Mouse (Mus musculus) liver, embryonic 15.5 days (tissue): ENCODE results near the gene Dip2a. TPM values are rescaled to one million over a fixed set of nuclear protein-coding genes. Genes with fewer than 3 reads are reported as not detected.
A peak's percentile ranks its signal among the peaks of the same experiment; 100 is the strongest.

Experiments
- ATAC-seq: fragments of 200-750 bp; cut with Nextera tagmentation; 2 replicates; pipeline ENCODE4 v1.8.0; 2017; ENCODE audit warnings: moderate number of reproducible peaks, mild to moderate bottlenecking, moderate library complexity; ENCODE audit not compliant: insufficient read depth
- H3K27ac ChIP-seq: fragments of 300-500 bp; sonication (generic); replicated peaks from 2 replicates; pipeline ENCODE4 v1.5.1; 2015; ENCODE audit warnings: mild to moderate bottlenecking, inconsistent platforms
- H3K27me3 ChIP-seq: fragments of 300-500 bp; sonication (generic); 2 replicates; pipeline ENCODE4 v1.6.1; 2015; ENCODE audit warnings: mild to moderate bottlenecking, inconsistent platforms
- H3K36me3 ChIP-seq: fragments of 300-500 bp; sonication (generic); replicated peaks from 2 replicates; pipeline ENCODE4 v1.6.1; 2015; ENCODE audit warnings: moderate library complexity, mild to moderate bottlenecking, inconsistent platforms
- H3K4me1 ChIP-seq: fragments of 300-500 bp; sonication (generic); replicated peaks from 2 replicates; pipeline ENCODE4 v1.6.1; 2015; ENCODE audit warnings: inconsistent platforms
- H3K4me2 ChIP-seq: fragments of 300-500 bp; sonication (generic); 2 replicates; pipeline ENCODE4 v1.6.1; 2015; ENCODE audit warnings: moderate library complexity, mild to moderate bottlenecking, inconsistent platforms
- H3K4me3 ChIP-seq: fragments of 300-500 bp; sonication (generic); replicated peaks from 2 replicates; pipeline ENCODE4 v1.5.1; 2015; ENCODE audit warnings: mild to moderate bottlenecking, inconsistent platforms
- H3K9ac ChIP-seq: fragments of 300-500 bp; sonication (generic); 2 replicates; pipeline ENCODE4 v1.6.1; 2015; ENCODE audit warnings: moderate library complexity, mild to moderate bottlenecking, inconsistent platforms
- H3K9me3 ChIP-seq: fragments of 300-500 bp; sonication (generic); replicated peaks from 2 replicates; pipeline ENCODE4 v1.6.1; 2016; ENCODE audit warnings: inconsistent platforms
- WGBS: fragments of 180-500 bp; shearing (Covaris S2); methylation state at CpG from one replicate; pipeline ENCODE4 v1.1.7; 2015; ENCODE audit warnings: mixed read lengths; ENCODE audit not compliant: insufficient replicate concordance; 5-methylcytosine and 5-hydroxymethylcytosine counted together
- polyA plus RNA-seq: library from polyadenylated mRNA; unstranded; fragments of >200 nt; fragmentation: Nextera tagmentation; extraction: Ambion mirVana; gene quantifications from 2 replicates; pipeline ENCODE4 v1.2.1, GENCODE M21; 2015

The Dip2a gene
- polyA plus RNA-seq = 1.2 and 1.8 TPM in 2 replicates

DNA sequence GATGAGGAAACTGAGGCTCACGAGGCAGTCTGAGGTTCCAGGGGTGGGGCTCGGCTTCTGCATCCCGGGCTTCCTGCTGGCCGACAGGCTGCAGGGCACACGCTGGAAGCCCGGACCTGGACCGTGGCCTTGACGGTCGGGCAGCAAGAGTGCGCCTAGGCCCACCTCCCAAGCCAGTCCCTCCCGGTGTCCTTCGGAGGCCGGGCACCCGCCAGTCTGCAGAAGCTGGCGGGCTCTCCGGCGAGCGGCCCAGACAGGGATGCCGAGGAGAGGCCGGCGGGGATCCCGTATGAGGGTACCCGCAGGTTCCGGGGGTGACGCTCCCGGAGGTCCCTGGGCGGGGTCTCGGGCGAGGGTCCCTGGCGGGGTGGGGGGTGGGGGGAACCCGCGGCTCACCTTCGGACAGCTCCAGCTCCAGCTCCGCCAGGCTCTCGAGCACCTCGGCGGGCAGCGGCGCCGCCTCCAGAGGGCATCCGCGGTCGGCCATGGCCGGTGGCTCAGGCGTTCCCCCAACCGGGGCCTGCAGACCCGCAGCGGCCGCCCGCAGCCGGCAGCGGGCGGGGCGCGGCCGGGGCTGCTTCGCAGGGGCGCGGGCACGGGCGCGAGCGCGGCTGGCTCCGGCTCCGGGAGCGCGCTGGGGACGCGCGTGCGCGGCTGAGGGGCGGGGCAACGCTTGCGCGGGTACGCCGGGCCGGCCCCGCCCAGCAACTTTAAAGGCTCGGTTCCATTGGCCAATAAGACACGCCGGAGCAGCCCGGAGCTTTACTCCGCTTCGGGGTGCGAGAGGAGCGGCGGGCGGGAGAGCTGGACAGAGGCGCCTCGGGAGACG lies at the start of gene Dip2a:
Gene Dip2a (minus strand): TSS at position 581 of the 829 bp plus-strand sequence.
- Histone ChIP-seq H3K27ac (peak within 1 kb of the TSS; percentile 55), H3K9ac (peak within 1 kb of the TSS; percentile 81), H3K27me3 (peaks cover 12% of the 10 kb centered on the region), H3K36me3 (peaks cover 2% of the 10 kb centered on the region), H3K9me3 (no peaks in the 10 kb centered on the region), H3K4me3 (peak within 1 kb of the TSS; percentile 82), H3K4me1 (peaks cover 24% of the 10 kb centered on the region), H3K4me2 (peak within 1 kb of the TSS; percentile 99)
- WGBS = under 1% methylated on average over 94 of the region's 94 CpGs
- peak; percentile 93 for ATAC-seq

GRCm38 (mm10) chr10:76392596-76392995 lies 47.5 kb upstream of the Dip2a start:
- peaks cover 88% of the 10 kb centered on the region for H3K36me3 ChIP-seq
- ATAC-seq = no peak
- no peaks in the 10 kb centered on the region for H3K9me3 ChIP-seq
- H3K27ac ChIP-seq = no peak overlapping the region
- H3K4me3 ChIP-seq = no peak overlapping the region
- no peak overlapping the region for H3K9ac ChIP-seq
- no peaks in the 10 kb centered on the region for H3K4me1 ChIP-seq
- H3K27me3 ChIP-seq = no peaks in the 10 kb centered on the region
- 94% methylated on average over 12 of the region's 12 CpGs for WGBS
- H3K4me2 ChIP-seq = no peak overlapping the region

- H3K36me3 ChIP-seq = peaks cover 86% of the 10 kb centered on the region
- H3K27ac ChIP-seq = no peak overlapping the region
- no peaks in the 10 kb centered on the region for H3K27me3 ChIP-seq
- H3K4me3 ChIP-seq = no peak overlapping the region
- ATAC-seq = no peak
- H3K9me3 ChIP-seq = no peaks in the 10 kb centered on the region
- no peak overlapping the region for H3K4me2 ChIP-seq
- WGBS = 89% methylated on average over 9 of the region's 9 CpGs
- H3K4me1 ChIP-seq = no peaks in the 10 kb centered on the region
- no peak overlapping the region for H3K9ac ChIP-seq
Observed at GRCm38 (mm10) chr10:76391786-76392185, 46.7 kb upstream of the Dip2a start.

- Histone ChIP-seq H3K4me3 (no peak overlapping the region), H3K4me2 (no peak overlapping the region), H3K9me3 (no peaks in the 10 kb centered on the region), H3K36me3 (peaks cover 87% of the 10 kb centered on the region), H3K27ac (no peak overlapping the region), H3K9ac (no peak overlapping the region), H3K4me1 (no peaks in the 10 kb centered on the region), H3K27me3 (no peaks in the 10 kb centered on the region)
- ATAC-seq = no peak
- WGBS = 89% methylated on average over 9 of the region's 9 CpGs
Observed at GRCm38 (mm10) chr10:76391166-76391565, 46.1 kb upstream of the Dip2a start.

GRCm38 (mm10) chr10:76374981-76375380 lies 29.9 kb upstream of the Dip2a start:
- 91% methylated on average over 18 of the region's 18 CpGs for WGBS
- Histone ChIP-seq H3K27ac (no peak overlapping the region), H3K36me3 (peaks cover 95% of the 10 kb centered on the region), H3K4me3 (no peak overlapping the region), H3K27me3 (no peaks in the 10 kb centered on the region), H3K4me1 (no peaks in the 10 kb centered on the region), H3K9ac (no peak overlapping the region), H3K9me3 (no peaks in the 10 kb centered on the region), H3K4me2 (no peak overlapping the region)
- no peak for ATAC-seq

DNA sequence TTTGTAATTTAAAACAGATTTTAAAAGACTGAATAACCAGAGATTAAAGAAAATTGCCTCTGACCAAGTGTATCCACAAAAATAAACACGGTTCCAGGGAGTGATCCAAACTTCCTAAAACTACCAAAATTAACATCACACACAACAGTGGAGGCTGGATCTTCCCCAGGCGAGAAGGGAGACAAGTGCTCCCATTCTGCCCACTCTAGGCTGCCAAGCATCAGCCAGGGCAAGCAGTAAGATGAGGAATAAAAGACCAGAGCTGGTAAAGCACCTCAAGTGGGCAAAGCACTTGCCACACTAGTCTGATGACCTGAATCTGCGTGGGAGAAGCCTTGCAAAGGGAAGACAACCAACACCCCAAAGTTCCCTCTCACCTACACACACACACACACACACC lies 26.6 kb upstream of the Dip2a start:
- Histone ChIP-seq H3K27ac (no peak overlapping the region), H3K9me3 (no peaks in the 10 kb centered on the region), H3K4me1 (no peaks in the 10 kb centered on the region), H3K27me3 (no peaks in the 10 kb centered on the region), H3K9ac (no peak overlapping the region), H3K4me2 (no peak overlapping the region), H3K36me3 (peaks cover 95% of the 10 kb centered on the region), H3K4me3 (no peak overlapping the region)
- 64% methylated on average over 3 of the region's 3 CpGs for WGBS
- no peak for ATAC-seq

- no peak overlapping the region for H3K9ac ChIP-seq
- H3K27ac ChIP-seq = no peak overlapping the region
- ATAC-seq = no peak
- 89% methylated on average over 13 of the region's 13 CpGs for WGBS
- H3K9me3 ChIP-seq = no peaks in the 10 kb centered on the region
- H3K27me3 ChIP-seq = no peaks in the 10 kb centered on the region
- H3K36me3 ChIP-seq = peaks cover 88% of the 10 kb centered on the region
- H3K4me2 ChIP-seq = no peak overlapping the region
- no peak overlapping the region for H3K4me3 ChIP-seq
- no peaks in the 10 kb centered on the region for H3K4me1 ChIP-seq
Observed at GRCm38 (mm10) chr10:76368766-76369165, 23.7 kb upstream of the Dip2a start.

DNA sequence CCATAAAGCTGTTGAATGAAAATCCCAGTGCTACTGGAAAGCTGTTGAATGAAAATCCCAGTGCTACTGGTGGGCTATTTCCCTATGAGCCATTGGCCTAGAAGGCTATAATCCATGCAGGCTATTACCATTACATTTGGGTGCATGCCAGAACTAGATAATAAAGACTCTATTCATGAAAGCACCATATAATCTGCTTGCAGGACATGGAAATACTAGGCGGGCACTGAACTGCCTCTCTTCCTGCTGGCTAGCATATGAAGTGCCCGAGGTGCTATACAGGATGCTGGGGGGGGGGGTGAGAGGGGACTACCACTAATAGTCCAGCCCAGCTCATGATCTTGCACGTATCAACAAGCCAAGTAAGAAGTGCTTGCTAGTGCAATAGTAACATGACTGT lies 18.1 kb upstream of the Dip2a start:
- Histone ChIP-seq H3K27me3 (no peaks in the 10 kb centered on the region), H3K9me3 (no peaks in the 10 kb centered on the region), H3K27ac (no peak overlapping the region), H3K36me3 (peaks cover 47% of the 10 kb centered on the region), H3K9ac (no peak overlapping the region), H3K4me1 (no peaks in the 10 kb centered on the region), H3K4me3 (no peak overlapping the region), H3K4me2 (no peak overlapping the region)
- no peak for ATAC-seq
- WGBS = 65% methylated on average over 3 of the region's 3 CpGs

DNA sequence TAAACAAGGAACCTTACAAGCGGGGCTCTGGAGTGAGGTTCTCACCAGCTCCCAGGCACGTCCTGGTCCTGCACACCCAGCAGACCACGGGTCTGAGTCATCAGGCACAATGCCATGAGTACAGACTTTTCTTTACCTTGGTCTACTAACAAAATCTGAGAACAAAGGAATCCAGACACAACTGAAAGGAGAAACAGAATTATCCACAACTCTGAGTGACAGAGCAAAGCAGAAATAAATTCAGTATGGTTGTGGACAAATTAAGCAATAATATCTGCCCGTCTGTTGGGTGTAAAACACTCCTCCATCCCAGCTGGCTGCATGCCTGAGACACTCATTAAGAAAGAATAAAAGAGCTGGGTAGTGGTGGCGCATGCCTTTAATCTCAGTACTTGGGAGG lies 13.4 kb upstream of the Dip2a start:
- Histone ChIP-seq H3K27me3 (no peaks in the 10 kb centered on the region), H3K4me2 (no peak overlapping the region), H3K4me1 (no peaks in the 10 kb centered on the region), H3K36me3 (peaks cover 54% of the 10 kb centered on the region), H3K9ac (no peak overlapping the region), H3K9me3 (no peaks in the 10 kb centered on the region), H3K4me3 (no peak overlapping the region), H3K27ac (no peak overlapping the region)
- no peak for ATAC-seq
- WGBS = 76% methylated on average over 5 of the region's 5 CpGs

DNA sequence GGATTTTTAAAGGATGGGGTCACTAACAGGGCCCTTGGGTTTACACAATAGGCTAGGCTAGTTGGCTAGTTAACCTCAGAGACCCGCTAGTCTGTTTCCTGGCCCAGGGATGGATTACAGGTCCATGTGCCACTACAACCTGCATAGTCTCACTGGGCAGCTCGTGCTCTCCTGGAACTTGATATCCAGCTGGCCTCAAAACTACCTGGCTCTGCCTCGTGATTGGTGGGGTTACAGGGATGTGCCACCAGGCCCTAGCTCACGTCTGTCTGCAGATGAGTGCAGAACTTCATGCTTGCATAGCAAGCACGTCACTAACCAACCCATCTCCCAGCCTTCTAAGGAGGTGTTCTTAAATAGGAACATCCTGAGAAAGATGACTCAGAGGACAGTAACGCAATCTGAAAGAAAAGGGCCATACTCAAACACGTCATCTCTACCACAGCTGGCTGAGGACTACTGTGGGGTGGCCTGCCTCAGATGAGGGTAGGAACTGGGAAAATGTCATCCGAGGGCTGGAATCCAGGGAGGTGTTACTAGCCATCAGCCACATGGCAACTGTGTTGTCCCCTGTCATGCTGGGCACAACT lies 12.3 kb upstream of the Dip2a start:
- no peak overlapping the region for H3K4me3 ChIP-seq
- no peaks in the 10 kb centered on the region for H3K27me3 ChIP-seq
- H3K36me3 ChIP-seq = peaks cover 60% of the 10 kb centered on the region
- no peaks in the 10 kb centered on the region for H3K4me1 ChIP-seq
- H3K9me3 ChIP-seq = no peaks in the 10 kb centered on the region
- H3K27ac ChIP-seq = no peak overlapping the region
- H3K4me2 ChIP-seq = no peak overlapping the region
- WGBS = 81% methylated on average over 8 of the region's 8 CpGs
- H3K9ac ChIP-seq = no peak overlapping the region
- ATAC-seq = no peak

GRCm38 (mm10) chr10:76354974-76355373 lies 9.9 kb upstream of the Dip2a start:
- Histone ChIP-seq H3K9ac (no peak overlapping the region), H3K36me3 (peaks cover 80% of the 10 kb centered on the region), H3K27ac (no peak overlapping the region), H3K4me1 (no peaks in the 10 kb centered on the region), H3K4me3 (no peak overlapping the region), H3K4me2 (no peak overlapping the region), H3K27me3 (no peaks in the 10 kb centered on the region), H3K9me3 (no peaks in the 10 kb centered on the region)
- 60% methylated on average over 12 of the region's 12 CpGs for WGBS
- ATAC-seq = no peak
